Mouse (Mus musculus) T-cell, adult 2 months (primary cell): ENCODE data around the gene Kifc5b.
"Not testable (repeated sequence)": the region's sequence is repeated elsewhere in the genome, so short reads cannot be mapped to it uniquely, and the experiment has no call there.

Source experiments
- DNase-seq: peaks from one replicate; pipeline ENCODE4 v3.0.0; 2022; ENCODE audit warnings: low spot score

Gene Kifc5b

GRCm38 (mm10) chr17:26916711-26917482, at the start of gene Kifc5b:
TSS of gene Kifc5b (plus strand) at chr17:26917091.
- DNase-seq = peak; percentile 99

GRCm38 (mm10) chr17:26868756-26869155, 48.1 kb upstream of the Kifc5b start:
- no peak for DNase-seq

GRCm38 (mm10) chr17:26872870-26873269, 44.0 kb upstream of the Kifc5b start:
- DNase-seq = no peak

- DNase-seq = no peak
These were observed 43.4 kb upstream of the Kifc5b start for GRCm38 (mm10) chr17:26873502-26873901.

GRCm38 (mm10) chr17:26874542-26874941, 42.3 kb upstream of the Kifc5b start:
- DNase-seq = no peak

GRCm38 (mm10) chr17:26877927-26878326, 39.0 kb upstream of the Kifc5b start:
- DNase-seq = no peak

- no peak for DNase-seq
These were observed 37.7 kb upstream of the Kifc5b start for GRCm38 (mm10) chr17:26879235-26879634.

GRCm38 (mm10) chr17:26882706-26883105, 34.2 kb upstream of the Kifc5b start:
- no peak for DNase-seq

GRCm38 (mm10) chr17:26883585-26883984, 33.3 kb upstream of the Kifc5b start:
- no peak for DNase-seq

- peak; percentile 75 for DNase-seq
These were observed 31.6 kb upstream of the Kifc5b start for GRCm38 (mm10) chr17:26884995-26885926.

GRCm38 (mm10) chr17:26886047-26886749, 30.7 kb upstream of the Kifc5b start:
- peak; percentile 83 for DNase-seq

GRCm38 (mm10) chr17:26887926-26888325, 29.0 kb upstream of the Kifc5b start:
- no peak for DNase-seq

- DNase-seq = no peak
These were observed 24.1 kb upstream of the Kifc5b start for GRCm38 (mm10) chr17:26892635-26893375.

GRCm38 (mm10) chr17:26893492-26893891, 23.4 kb upstream of the Kifc5b start:
- DNase-seq = no peak

GRCm38 (mm10) chr17:26894342-26894741, 22.5 kb upstream of the Kifc5b start:
- no peak for DNase-seq

- DNase-seq = peak; percentile 49
These were observed 21.3 kb upstream of the Kifc5b start for GRCm38 (mm10) chr17:26895578-26895977.

- no peak for DNase-seq
These were observed 16.0 kb upstream of the Kifc5b start for GRCm38 (mm10) chr17:26900916-26901315.

- DNase-seq = no peak
These were observed 12.6 kb upstream of the Kifc5b start for GRCm38 (mm10) chr17:26904320-26904719.

- not testable (repeated sequence) for DNase-seq
These were observed 9.4 kb upstream of the Kifc5b start for GRCm38 (mm10) chr17:26907506-26907905.

- no peak for DNase-seq
These were observed 1.6 kb upstream of the Kifc5b start for GRCm38 (mm10) chr17:26915248-26915647.

- DNase-seq = not testable (repeated sequence)
These were observed 669 bp downstream of the Kifc5b start for GRCm38 (mm10) chr17:26917560-26917959.

GRCm38 (mm10) chr17:26918343-26918742, 1.5 kb downstream of the Kifc5b start:
- DNase-seq = no peak
